ENCODE assay signal across 1 mouse cellular context in the genomic region with DNA sequence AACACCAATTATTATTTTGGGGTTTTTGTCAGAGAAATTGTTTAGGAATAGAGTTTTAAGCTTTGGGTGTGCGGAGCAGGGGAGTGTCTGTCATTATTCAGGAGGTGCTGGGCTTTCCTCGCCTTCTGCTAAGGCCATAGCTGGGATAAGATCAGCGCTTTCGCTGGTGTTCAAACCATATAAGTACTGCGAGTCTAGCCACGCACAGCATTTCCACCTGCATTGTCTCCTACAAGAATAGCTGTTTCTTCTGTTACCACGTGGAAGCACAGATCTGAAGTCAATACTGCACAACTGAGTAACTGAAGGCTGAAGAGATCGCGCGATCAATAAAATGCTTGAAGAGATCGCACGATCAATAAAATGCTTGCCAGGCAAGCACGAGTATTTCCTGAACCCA.
TF ChIP-seq lines count a peak whose summit lies in the region.

No protein-coding gene starts in this region.

TF ChIP-seq in CH12.LX, 34 proteins besides CTCF, POLR2A, EP300 and RAD21 (continued from another document):
- TF ChIP-seq UBTF (IDR thresholded peaks at IDR 0.05; ENCODE audit: low read depth, low read length), result no peak
- TF ChIP-seq MYC (IDR thresholded peaks at IDR 0.05; ENCODE audit: low read depth, low read length), result no peak
- TF ChIP-seq PAX5 (IDR thresholded peaks at IDR 0.05; ENCODE audit: low read length), result no peak
- TF ChIP-seq KAT2A (IDR thresholded peaks at IDR 0.05; ENCODE audit: insufficient replicate concordance, low read length), result no peak
- TF ChIP-seq JUND (conservative IDR thresholded peaks at IDR 0.05; ENCODE audit: low read depth, low read length), result no peak
- no peak for TF ChIP-seq USF2 (conservative IDR thresholded peaks at IDR 0.05; ENCODE audit: low read depth, low read length)
- no peak for TF ChIP-seq ELF1 (IDR thresholded peaks at IDR 0.05; ENCODE audit: low read depth, low read length)
